Mouse (Mus musculus) heart, adult 18-20 months (tissue): ENCODE measurements at regions not wholly inside any gene's neighbourhood (a gene's known extent, or its start where the extent isn't known, plus 50 kb on each side); places are given as distances from the start of the nearest gene placed in this dataset.
"Not testable (repeated sequence)": the region's sequence is repeated elsewhere in the genome, so short reads cannot be mapped to it uniquely, and the experiment has no call there.

ENCODE experiments used
- DNase-seq, 2 experiments: peaks; one replicate each; pipeline ENCODE4 v3.0.0; 2021 to 2022; ENCODE audit warnings: mixed read lengths in 1 of 2

DNA sequence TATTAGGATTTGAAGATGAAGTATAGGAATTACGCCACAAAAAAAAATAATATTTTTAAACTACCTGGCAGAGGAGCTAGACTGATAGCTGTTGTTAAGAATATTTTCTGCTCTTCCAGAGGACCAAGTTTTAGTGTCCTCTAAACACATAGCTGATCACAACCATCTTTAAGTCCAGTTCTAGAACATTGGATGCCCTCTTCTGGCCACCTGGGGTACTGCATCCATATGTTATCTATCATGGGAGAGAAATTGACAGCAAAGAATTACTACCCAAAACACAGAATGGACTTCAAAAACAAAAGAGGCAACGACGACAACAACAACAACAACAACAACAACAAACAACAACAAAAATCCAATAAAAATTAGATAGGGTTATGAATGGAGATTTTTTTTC is 71.0 kb upstream of the Prl4a1 start:
- DNase-seq = peak; percentile 25 to 71

DNA sequence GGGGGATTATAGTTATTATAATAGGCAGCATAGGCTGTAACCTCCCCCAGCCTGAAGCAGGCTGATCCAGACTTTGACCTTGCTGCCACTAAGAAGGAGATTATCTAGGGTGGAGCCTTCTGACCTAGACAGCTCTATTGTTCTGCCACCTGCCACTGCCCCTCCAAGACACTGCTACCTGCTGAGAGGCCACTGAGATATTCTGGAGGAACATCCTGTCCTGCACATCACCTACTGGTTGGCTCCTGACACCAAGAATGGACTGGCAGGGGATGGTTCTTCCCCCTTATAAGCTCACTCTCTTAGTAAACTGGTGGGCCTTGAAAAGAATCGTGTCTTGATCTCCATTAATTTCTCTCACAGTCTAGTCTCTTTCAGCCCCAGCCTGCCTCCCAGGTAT is 55.6 kb upstream of the Prl4a1 start:
- DNase-seq = not testable (repeated sequence)

DNA sequence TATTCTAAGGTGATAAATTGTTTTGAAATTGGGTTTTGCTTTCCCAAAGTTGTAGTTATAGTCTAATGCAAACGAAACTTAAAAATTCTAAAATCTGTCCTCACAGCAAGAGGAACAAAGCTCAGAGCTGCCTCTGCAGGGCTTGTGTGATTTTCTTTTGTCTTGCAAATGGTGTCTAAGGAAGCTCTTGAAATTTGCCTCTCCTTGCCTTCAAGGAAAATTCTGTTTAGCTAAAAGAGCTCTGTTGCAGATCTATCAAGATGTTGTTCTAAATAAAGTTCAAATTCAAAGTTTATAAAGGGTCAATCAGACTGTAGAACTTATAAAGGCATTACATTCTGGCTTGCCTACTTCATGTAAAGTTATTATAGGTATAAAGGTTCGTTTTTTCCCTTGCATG is 53.6 kb upstream of the Prl4a1 start:
- DNase-seq = not testable (repeated sequence)

DNA sequence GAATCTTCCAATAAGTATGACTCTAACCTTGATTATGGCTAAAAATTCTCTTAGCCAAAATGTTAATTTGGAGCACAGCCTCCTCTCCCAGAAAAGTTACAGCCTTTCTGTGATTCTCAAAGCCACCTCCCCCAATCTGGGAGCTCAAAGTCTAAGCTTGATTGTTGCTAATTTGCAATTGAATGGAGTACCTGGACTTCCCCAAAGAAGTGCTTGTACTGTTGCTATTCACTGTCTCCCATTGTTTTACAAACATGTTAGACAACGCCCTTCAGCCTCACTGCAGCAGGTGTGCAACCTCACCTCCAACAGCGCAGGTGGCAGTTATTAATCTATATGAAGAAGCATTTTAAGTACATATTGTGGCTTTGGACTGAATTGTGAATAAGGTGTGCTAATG is 50.0 kb upstream of the Prl4a1 start:
- DNase-seq = not testable (repeated sequence)
